Mouse (Mus musculus): ENCODE measurements around the gene Mrps10. TPM values are rescaled to one million over a fixed set of nuclear protein-coding genes. Genes with fewer than 3 reads are reported as not detected.

Gene Mrps10
- polyA plus RNA-seq, 1 experiment, result 71.3 TPM

- no peak for TF ChIP-seq POLR2A (IDR thresholded peaks at IDR 0.05; ENCODE audit: insufficient read depth, low read length)
- no peak for TF ChIP-seq EP300 (IDR thresholded peaks at IDR 0.05; ENCODE audit: insufficient read depth, low read depth, low read length)
- no peak for TF ChIP-seq CTCF (IDR thresholded peaks at IDR 0.05; ENCODE audit: low read depth, low read length)
- H3K9me3 ChIP-seq (replicated peaks; ENCODE audit: control insufficient read depth, insufficient read depth, low read length, poor library complexity, severe bottlenecking), result no peaks in the 10 kb centered on the region
- no peak overlapping the region for H3K9ac ChIP-seq (ENCODE audit: low read depth, poor library complexity, severe bottlenecking)
- no peaks in the 10 kb centered on the region for H3K27me3 ChIP-seq (ENCODE audit: control insufficient read depth, insufficient read depth, low read length, poor library complexity, severe bottlenecking)
- no peak overlapping the region for H3K4me3 ChIP-seq (ENCODE audit: low read depth, low read length)
- no peak overlapping the region for H3K27ac ChIP-seq (ENCODE audit: insufficient read depth, low read length)
- no peaks in the 10 kb centered on the region for H3K36me3 ChIP-seq (ENCODE audit: control insufficient read depth, insufficient read depth, low read length, poor library complexity, severe bottlenecking)
- H3K4me1 ChIP-seq (ENCODE audit: control insufficient read depth, insufficient read depth, low read length), result no peaks in the 10 kb centered on the region
Observed at GRCm38 (mm10) chr17:47333409-47333808, 35.3 kb upstream of the Mrps10 start.

- Histone ChIP-seq H3K4me3 (ENCODE audit: low read depth, low read length) (no peak overlapping the region), H3K9ac (ENCODE audit: low read depth, poor library complexity, severe bottlenecking) (no peak overlapping the region), H3K27me3 (ENCODE audit: control insufficient read depth, insufficient read depth, low read length, poor library complexity, severe bottlenecking) (no peaks in the 10 kb centered on the region), H3K36me3 (ENCODE audit: control insufficient read depth, insufficient read depth, low read length, poor library complexity, severe bottlenecking) (peaks cover under 1% of the 10 kb centered on the region), H3K9me3 (replicated peaks; ENCODE audit: control insufficient read depth, insufficient read depth, low read length, poor library complexity, severe bottlenecking) (peaks cover 6% of the 10 kb centered on the region), H3K4me1 (ENCODE audit: control insufficient read depth, insufficient read depth, low read length) (no peaks in the 10 kb centered on the region), H3K27ac (ENCODE audit: insufficient read depth, low read length) (no peak overlapping the region)
- TF ChIP-seq EP300 (IDR thresholded peaks at IDR 0.05; ENCODE audit: insufficient read depth, low read depth, low read length) (no peak), CTCF (IDR thresholded peaks at IDR 0.05; ENCODE audit: low read depth, low read length) (no peak), POLR2A (IDR thresholded peaks at IDR 0.05; ENCODE audit: insufficient read depth, low read length) (no peak)
Observed at GRCm38 (mm10) chr17:47343121-47343520, 25.6 kb upstream of the Mrps10 start.

- H3K27ac ChIP-seq (ENCODE audit: insufficient read depth, low read length), result 0 out of 2 replicates have a peak overlapping the region, but pooled peaks have one; percentile 62
- TF ChIP-seq EP300 (IDR thresholded peaks at IDR 0.05; ENCODE audit: insufficient read depth, low read depth, low read length) (no peak), CTCF (IDR thresholded peaks at IDR 0.05; ENCODE audit: low read depth, low read length) (no peak), POLR2A (IDR thresholded peaks at IDR 0.05; ENCODE audit: insufficient read depth, low read length) (no peak)
- H3K9me3 ChIP-seq (replicated peaks; ENCODE audit: control insufficient read depth, insufficient read depth, low read length, poor library complexity, severe bottlenecking), result peaks cover 38% of the 10 kb centered on the region
- no peak overlapping the region for H3K9ac ChIP-seq (ENCODE audit: low read depth, poor library complexity, severe bottlenecking)
- no peaks in the 10 kb centered on the region for H3K27me3 ChIP-seq (ENCODE audit: control insufficient read depth, insufficient read depth, low read length, poor library complexity, severe bottlenecking)
- H3K36me3 ChIP-seq (ENCODE audit: control insufficient read depth, insufficient read depth, low read length, poor library complexity, severe bottlenecking), result peaks cover 11% of the 10 kb centered on the region
- H3K4me3 ChIP-seq (ENCODE audit: low read depth, low read length), result no peak overlapping the region
- no peaks in the 10 kb centered on the region for H3K4me1 ChIP-seq (ENCODE audit: control insufficient read depth, insufficient read depth, low read length)
Observed at GRCm38 (mm10) chr17:47349721-47350319, 18.9 kb upstream of the Mrps10 start.

- Histone ChIP-seq H3K27me3 (ENCODE audit: control insufficient read depth, insufficient read depth, low read length, poor library complexity, severe bottlenecking) (no peaks in the 10 kb centered on the region), H3K36me3 (ENCODE audit: control insufficient read depth, insufficient read depth, low read length, poor library complexity, severe bottlenecking) (no peaks in the 10 kb centered on the region)
Observed at GRCm38 (mm10) chr17:47359964-47360363, 8.7 kb upstream of the Mrps10 start.

GRCm38 (mm10) chr17:47361343-47361742 lies 7.3 kb upstream of the Mrps10 start:
- no peaks in the 10 kb centered on the region for H3K27me3 ChIP-seq (ENCODE audit: control insufficient read depth, insufficient read depth, low read length, poor library complexity, severe bottlenecking)
- H3K9ac ChIP-seq (ENCODE audit: low read depth, poor library complexity, severe bottlenecking), result no peak overlapping the region
- H3K4me1 ChIP-seq (ENCODE audit: control insufficient read depth, insufficient read depth, low read length), result no peaks in the 10 kb centered on the region
- no peak overlapping the region for H3K27ac ChIP-seq (ENCODE audit: insufficient read depth, low read length)
- no peaks in the 10 kb centered on the region for H3K36me3 ChIP-seq (ENCODE audit: control insufficient read depth, insufficient read depth, low read length, poor library complexity, severe bottlenecking)
- no peak for TF ChIP-seq POLR2A (IDR thresholded peaks at IDR 0.05; ENCODE audit: insufficient read depth, low read length)
- no peak for TF ChIP-seq EP300 (IDR thresholded peaks at IDR 0.05; ENCODE audit: insufficient read depth, low read depth, low read length)
- no peak for TF ChIP-seq CTCF (IDR thresholded peaks at IDR 0.05; ENCODE audit: low read depth, low read length)
- H3K4me3 ChIP-seq (ENCODE audit: low read depth, low read length), result no peak overlapping the region
- no peaks in the 10 kb centered on the region for H3K9me3 ChIP-seq (replicated peaks; ENCODE audit: control insufficient read depth, insufficient read depth, low read length, poor library complexity, severe bottlenecking)

More at GRCm38 (mm10) chr17:47359964-47360363, 8.7 kb upstream of the Mrps10 start:
- TF ChIP-seq POLR2A (IDR thresholded peaks at IDR 0.05; ENCODE audit: insufficient read depth, low read length), result no peak
- peak; percentile 73 for TF ChIP-seq CTCF (IDR thresholded peaks at IDR 0.05; ENCODE audit: low read depth, low read length)
- H3K9me3 ChIP-seq (replicated peaks; ENCODE audit: control insufficient read depth, insufficient read depth, low read length, poor library complexity, severe bottlenecking), result 0 out of 2 replicates have a peak, but pooled peaks cover under 1% of the 10 kb centered on the region
- H3K9ac ChIP-seq (ENCODE audit: low read depth, poor library complexity, severe bottlenecking), result no peak overlapping the region
- no peak overlapping the region for H3K4me3 ChIP-seq (ENCODE audit: low read depth, low read length)
- H3K4me1 ChIP-seq (ENCODE audit: control insufficient read depth, insufficient read depth, low read length), result no peaks in the 10 kb centered on the region
- no peak overlapping the region for H3K27ac ChIP-seq (ENCODE audit: insufficient read depth, low read length)

- H3K27ac ChIP-seq (ENCODE audit: insufficient read depth, low read length), result no peak overlapping the region
- no peaks in the 10 kb centered on the region for H3K4me1 ChIP-seq (ENCODE audit: control insufficient read depth, insufficient read depth, low read length)
- peak overlapping the region; percentile 100 for H3K4me3 ChIP-seq (ENCODE audit: low read depth, low read length)
- no peak for TF ChIP-seq POLR2A (IDR thresholded peaks at IDR 0.05; ENCODE audit: insufficient read depth, low read length)
- TF ChIP-seq EP300 (IDR thresholded peaks at IDR 0.05; ENCODE audit: insufficient read depth, low read depth, low read length), result no peak
- TF ChIP-seq CTCF (IDR thresholded peaks at IDR 0.05; ENCODE audit: low read depth, low read length), result no peak
- peak overlapping the region; percentile 93 for H3K9ac ChIP-seq (ENCODE audit: low read depth, poor library complexity, severe bottlenecking)
- H3K27me3 ChIP-seq (ENCODE audit: control insufficient read depth, insufficient read depth, low read length, poor library complexity, severe bottlenecking), result no peaks in the 10 kb centered on the region
- H3K9me3 ChIP-seq (replicated peaks; ENCODE audit: control insufficient read depth, insufficient read depth, low read length, poor library complexity, severe bottlenecking), result no peaks in the 10 kb centered on the region
- H3K36me3 ChIP-seq (ENCODE audit: control insufficient read depth, insufficient read depth, low read length, poor library complexity, severe bottlenecking), result peaks cover 15% of the 10 kb centered on the region
Observed at GRCm38 (mm10) chr17:47369087-47369443, 378 bp downstream of the Mrps10 start.

Data from ES-Bruce4 (cell line).